Mouse (Mus musculus) myocyte (in vitro differentiated cells): ENCODE data around the gene Usp34.

Source experiments
- CEBPB ChIP-seq: IDR thresholded peaks from 2 replicates; pipeline ENCODE4 v1.6.1; 2011; ENCODE audit warnings: mild to moderate bottlenecking, moderate library complexity; ENCODE audit not compliant: poor library complexity, insufficient read depth, severe bottlenecking
- E2F4 ChIP-seq: IDR thresholded peaks from one replicate; pipeline ENCODE4 v1.6.1; 2011; ENCODE audit warnings: mild to moderate bottlenecking, control low read depth, moderate library complexity; ENCODE audit not compliant: insufficient read depth
- MAX ChIP-seq: IDR thresholded peaks from one replicate; pipeline ENCODE4 v1.6.1; 2011; ENCODE audit warnings: low read depth, mild to moderate bottlenecking, control low read depth
- MYOD1 ChIP-seq, 3 experiments: IDR thresholded peaks; one replicate each; pipeline ENCODE4 v1.6.1; 2011; ENCODE audit warnings: control low read depth in 2 of 3, low read depth in 2 of 3, mild to moderate bottlenecking in 2 of 3, moderate library complexity in 1 of 3; ENCODE audit not compliant: insufficient read length in 2 of 3, control insufficient read depth in 1 of 3
- POLR2A ChIP-seq: IDR thresholded peaks from one replicate; pipeline ENCODE4 v1.6.1; 2011; ENCODE audit warnings: low read depth, mild to moderate bottlenecking, control low read depth, moderate library complexity; ENCODE audit not compliant: insufficient read length
- TCF12 ChIP-seq: IDR thresholded peaks from one replicate; pipeline ENCODE4 v1.6.1; 2011; ENCODE audit warnings: mild to moderate bottlenecking, control low read depth; ENCODE audit not compliant: poor library complexity, insufficient read depth, severe bottlenecking
- USF1 ChIP-seq: IDR thresholded peaks from one replicate; pipeline ENCODE4 v1.6.1; 2011; ENCODE audit warnings: low read depth, mild to moderate bottlenecking, control low read depth, moderate library complexity

DNA sequence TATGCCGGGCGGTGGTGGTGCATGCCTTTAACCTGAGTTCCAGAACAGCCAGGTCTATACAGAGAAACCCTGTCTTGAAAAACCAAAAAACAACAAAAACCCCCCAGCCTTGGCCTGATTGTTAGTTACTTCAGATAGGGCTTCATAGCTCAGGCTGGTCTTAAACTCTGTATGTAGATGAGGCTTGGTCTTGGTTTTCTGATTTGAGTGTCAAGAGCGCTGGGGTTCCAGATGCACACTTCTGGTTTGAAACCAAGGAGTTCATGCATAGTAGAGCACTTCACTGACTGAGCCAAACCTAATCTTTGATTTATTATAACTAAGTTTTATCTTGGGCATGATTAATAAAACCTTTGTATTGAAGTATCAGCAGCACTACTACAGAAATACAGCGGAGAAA lies 47.6 kb upstream of the Usp34 start:
- TF ChIP-seq USF1 (no peak), MAX (no peak), POLR2A (no peak), MYOD1 (IDR thresholded peaks at IDR 0.05; ENCODE audit: control insufficient read depth in 1 of 3, insufficient read length in 2 of 3, low read depth in 2 of 3) (no peak), TCF12 (no peak), CEBPB (no peak), E2F4 (no peak)
